Mouse (Mus musculus): Measurements from ENCODE around the gene Bves. TPM values are rescaled to one million over a fixed set of nuclear protein-coding genes. Genes with fewer than 3 reads are reported as not detected.
"Not testable (repeated sequence)": the region's sequence is repeated elsewhere in the genome, so short reads cannot be mapped to it uniquely, and the experiment has no call there.

Bves gene
- polyA plus RNA-seq, 1 experiment from 2014 or later, result 2.5 TPM

DNA sequence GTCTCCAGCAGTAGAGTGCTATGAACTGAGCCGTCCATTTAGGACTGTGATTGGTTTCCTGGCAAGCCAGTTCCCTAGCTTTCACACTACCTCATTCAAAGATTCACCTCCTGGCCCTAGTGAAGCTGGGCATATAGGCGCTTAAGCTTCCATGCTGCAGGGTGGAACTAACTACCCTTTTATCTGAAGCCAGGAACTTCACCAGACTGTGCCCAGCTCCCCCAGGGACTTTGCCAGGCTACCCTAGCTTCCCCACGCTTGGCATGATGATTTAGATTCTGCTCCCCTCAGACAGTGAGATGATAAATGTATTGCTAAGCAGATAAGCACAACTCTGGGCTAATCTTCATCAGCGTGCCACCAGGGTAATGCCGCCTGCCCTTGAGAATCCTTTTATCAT is 24.4 kb upstream of the Bves start:
- 0 out of 2 replicates have a peak overlapping the region, but pooled peaks have one; percentile 39 for H3K27ac ChIP-seq (replicated peaks)
- no peaks in the 10 kb centered on the region for H3K27me3 ChIP-seq
- H3K4me1 ChIP-seq, result no peaks in the 10 kb centered on the region
- no peak overlapping the region for H3K4me2 ChIP-seq (replicated peaks)
- H3K4me3 ChIP-seq (replicated peaks), result no peak overlapping the region
- no peaks in the 10 kb centered on the region for H3K9me3 ChIP-seq (replicated peaks)
- no peaks in the 10 kb centered on the region for H3K36me3 ChIP-seq
- no peak for ATAC-seq (ENCODE audit: insufficient number of reproducible peaks, low FRiP score, low TSS enrichment, low read depth)
- H3K9ac ChIP-seq, result no peak overlapping the region
- WGBS, result 86% methylated on average over 5 of the region's 5 CpGs

- H3K4me3 ChIP-seq (replicated peaks), result no peak overlapping the region
- H3K27ac ChIP-seq (replicated peaks), result no peak overlapping the region
- peak; percentile 63 for ATAC-seq (ENCODE audit: insufficient number of reproducible peaks, low FRiP score, low TSS enrichment, low read depth)
Observed at GRCm38 (mm10) chr10:45311624-45312023, 23.9 kb upstream of the Bves start.

GRCm38 (mm10) chr10:45314865-45315264 is 20.7 kb upstream of the Bves start:
- H3K4me1 ChIP-seq, result no peaks in the 10 kb centered on the region
- H3K27me3 ChIP-seq, result no peaks in the 10 kb centered on the region
- no peaks in the 10 kb centered on the region for H3K9me3 ChIP-seq (replicated peaks)
- 75% methylated on average over 16 of the region's 16 CpGs for WGBS
- no peaks in the 10 kb centered on the region for H3K36me3 ChIP-seq
- H3K4me2 ChIP-seq (replicated peaks), result no peak overlapping the region
- no peak overlapping the region for H3K9ac ChIP-seq
- no peak overlapping the region for H3K27ac ChIP-seq (replicated peaks)
- no peak overlapping the region for H3K4me3 ChIP-seq (replicated peaks)
- no peak for ATAC-seq (ENCODE audit: insufficient number of reproducible peaks, low FRiP score, low TSS enrichment, low read depth)

More at GRCm38 (mm10) chr10:45311624-45312023, 23.9 kb upstream of the Bves start:
- Histone ChIP-seq H3K4me1 (no peaks in the 10 kb centered on the region), H3K9me3 (replicated peaks) (no peaks in the 10 kb centered on the region), H3K9ac (no peak overlapping the region), H3K27me3 (no peaks in the 10 kb centered on the region), H3K36me3 (no peaks in the 10 kb centered on the region), H3K4me2 (replicated peaks) (no peak overlapping the region)
- WGBS, result 57% methylated on average over 7 of the region's 7 CpGs

DNA sequence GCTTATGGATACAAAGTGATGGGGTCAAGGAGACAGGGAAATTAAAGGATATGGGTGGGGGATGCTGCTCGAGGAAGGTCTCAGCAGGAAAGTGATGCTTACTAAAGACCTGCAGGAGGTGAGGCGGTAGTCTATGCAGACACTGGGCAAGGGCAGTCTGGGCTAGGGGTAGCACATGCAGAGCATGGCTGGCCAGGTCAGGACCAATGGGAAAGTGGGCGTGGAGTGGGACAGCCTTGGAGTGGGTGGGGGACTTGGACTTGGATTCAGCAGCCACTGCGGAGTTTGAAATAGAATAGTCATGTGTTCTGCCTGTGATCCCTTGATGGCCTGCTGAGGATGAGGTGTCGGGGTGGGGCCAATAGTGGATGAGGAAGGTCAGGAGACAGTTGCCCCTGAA is 16.6 kb upstream of the Bves start:
- no peak for ATAC-seq (ENCODE audit: insufficient number of reproducible peaks, low FRiP score, low TSS enrichment, low read depth)
- H3K4me2 ChIP-seq (replicated peaks), result no peak overlapping the region
- H3K4me3 ChIP-seq (replicated peaks), result no peak overlapping the region
- 77% methylated on average over 5 of the region's 5 CpGs for WGBS
- H3K9ac ChIP-seq, result no peak overlapping the region
- H3K4me1 ChIP-seq, result no peaks in the 10 kb centered on the region
- no peaks in the 10 kb centered on the region for H3K27me3 ChIP-seq
- H3K27ac ChIP-seq (replicated peaks), result no peak overlapping the region
- no peaks in the 10 kb centered on the region for H3K9me3 ChIP-seq (replicated peaks)
- H3K36me3 ChIP-seq, result no peaks in the 10 kb centered on the region

GRCm38 (mm10) chr10:45320296-45320695 is 15.3 kb upstream of the Bves start:
- WGBS, result 70% methylated on average over 3 of the region's 3 CpGs
- Histone ChIP-seq H3K27ac (replicated peaks) (no peak overlapping the region), H3K4me2 (replicated peaks) (no peak overlapping the region), H3K36me3 (no peaks in the 10 kb centered on the region), H3K9me3 (replicated peaks) (no peaks in the 10 kb centered on the region), H3K4me1 (no peaks in the 10 kb centered on the region), H3K9ac (no peak overlapping the region), H3K4me3 (replicated peaks) (no peak overlapping the region), H3K27me3 (no peaks in the 10 kb centered on the region)
- no peak for ATAC-seq (ENCODE audit: insufficient number of reproducible peaks, low FRiP score, low TSS enrichment, low read depth)

DNA sequence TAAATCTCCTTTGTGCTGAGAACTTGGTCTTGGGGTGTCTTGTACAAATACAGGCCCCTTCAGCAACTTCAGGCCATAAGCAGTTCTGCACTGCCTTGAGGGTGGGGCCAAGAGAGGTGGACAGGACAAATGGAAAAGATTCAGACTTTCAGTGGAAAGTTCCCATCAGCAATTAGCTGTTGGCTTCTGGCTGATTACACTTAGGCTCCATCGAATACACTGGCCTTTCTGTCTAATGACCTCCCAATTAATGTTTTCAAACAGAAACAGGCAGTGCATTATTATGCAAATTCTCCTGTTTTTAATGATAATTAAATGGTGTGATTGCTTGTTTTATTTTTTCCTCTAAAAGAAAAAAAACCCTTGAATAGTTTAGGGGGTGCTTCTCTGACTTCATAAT is 11.4 kb upstream of the Bves start:
- H3K4me1 ChIP-seq, result no peaks in the 10 kb centered on the region
- H3K4me2 ChIP-seq (replicated peaks), result no peak overlapping the region
- no peaks in the 10 kb centered on the region for H3K9me3 ChIP-seq (replicated peaks)
- H3K9ac ChIP-seq, result no peak overlapping the region
- no peak overlapping the region for H3K27ac ChIP-seq (replicated peaks)
- H3K36me3 ChIP-seq, result no peaks in the 10 kb centered on the region
- H3K27me3 ChIP-seq, result no peaks in the 10 kb centered on the region
- WGBS, result 65% methylated on average over 1 of the region's 1 CpGs
- ATAC-seq (ENCODE audit: insufficient number of reproducible peaks, low FRiP score, low TSS enrichment, low read depth), result no peak
- no peak overlapping the region for H3K4me3 ChIP-seq (replicated peaks)

GRCm38 (mm10) chr10:45328196-45329000 is 7.2 kb upstream of the Bves start:
- Histone ChIP-seq H3K36me3 (no peaks in the 10 kb centered on the region), H3K27ac (replicated peaks) (no peak overlapping the region), H3K9ac (no peak overlapping the region), H3K4me3 (replicated peaks) (no peak overlapping the region), H3K9me3 (replicated peaks) (no peaks in the 10 kb centered on the region), H3K4me2 (replicated peaks) (no peak overlapping the region), H3K4me1 (no peaks in the 10 kb centered on the region), H3K27me3 (no peaks in the 10 kb centered on the region)
- 64% methylated on average over 7 of the region's 7 CpGs for WGBS
- ATAC-seq (ENCODE audit: insufficient number of reproducible peaks, low FRiP score, low TSS enrichment, low read depth), result no peak

GRCm38 (mm10) chr10:45334925-45335324 is 647 bp upstream of the Bves start:
- Histone ChIP-seq H3K27ac (replicated peaks) (no peak overlapping the region), H3K27me3 (peaks cover 26% of the 10 kb centered on the region), H3K4me1 (0 out of 2 replicates have a peak, but pooled peaks cover 4% of the 10 kb centered on the region), H3K36me3 (no peaks in the 10 kb centered on the region), H3K9ac (no peak overlapping the region), H3K4me2 (replicated peaks) (peak overlapping the region; percentile 91), H3K9me3 (replicated peaks) (no peaks in the 10 kb centered on the region), H3K4me3 (replicated peaks) (peak overlapping the region; percentile 59)
- 23% methylated on average over 7 of the region's 7 CpGs for WGBS
- ATAC-seq (ENCODE audit: insufficient number of reproducible peaks, low FRiP score, low TSS enrichment, low read depth), result no peak

DNA sequence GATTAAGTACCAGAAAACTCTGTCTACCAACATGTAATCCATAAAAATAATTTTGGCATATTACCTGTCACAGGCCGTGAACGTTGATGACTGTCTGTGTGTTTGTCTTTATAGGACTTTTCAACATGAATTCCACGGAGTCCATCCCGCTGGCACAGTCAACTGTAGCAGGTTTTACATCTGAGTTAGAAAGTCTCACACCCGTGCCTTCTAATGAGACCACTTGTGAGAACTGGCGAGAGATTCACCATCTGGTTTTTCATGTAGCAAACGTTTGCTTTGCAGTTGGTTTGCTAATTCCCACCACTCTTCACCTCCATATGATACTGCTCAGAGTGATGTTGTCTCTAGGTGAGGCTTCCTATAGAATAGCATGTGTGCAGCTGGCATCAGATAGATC is 3.5 kb downstream of the Bves start:
- Histone ChIP-seq H3K9ac (no peak overlapping the region), H3K4me2 (replicated peaks) (no peak overlapping the region), H3K4me3 (replicated peaks) (no peak overlapping the region), H3K27me3 (peaks cover 23% of the 10 kb centered on the region), H3K4me1 (0 out of 2 replicates have a peak, but pooled peaks cover 4% of the 10 kb centered on the region), H3K27ac (replicated peaks) (no peak overlapping the region), H3K9me3 (replicated peaks) (no peaks in the 10 kb centered on the region), H3K36me3 (no peaks in the 10 kb centered on the region)
- no peak for ATAC-seq (ENCODE audit: insufficient number of reproducible peaks, low FRiP score, low TSS enrichment, low read depth)
- WGBS, result 71% methylated on average over 7 of the region's 7 CpGs

DNA sequence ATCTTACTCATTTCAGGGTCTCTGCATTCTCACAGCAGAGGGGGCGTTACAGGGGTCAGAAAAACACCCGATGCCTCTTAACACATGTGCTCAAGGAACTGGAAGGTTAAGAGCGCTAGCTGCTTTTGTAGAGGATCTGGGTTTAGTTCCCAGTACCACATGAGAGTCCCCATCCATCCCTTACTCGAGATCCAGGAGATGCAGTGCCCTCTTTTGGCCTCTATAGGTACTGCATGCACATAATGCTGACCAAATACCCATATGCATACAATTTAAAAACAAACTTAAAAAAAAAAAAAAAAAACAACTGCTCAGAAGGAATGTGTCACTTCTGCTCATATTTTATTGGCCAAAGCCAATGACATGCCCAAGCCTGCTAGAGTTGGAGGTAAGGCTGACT is 8.8 kb downstream of the Bves start:
- Histone ChIP-seq H3K27ac (replicated peaks) (no peak overlapping the region), H3K27me3 (no peaks in the 10 kb centered on the region), H3K4me1 (no peaks in the 10 kb centered on the region), H3K36me3 (no peaks in the 10 kb centered on the region), H3K4me2 (replicated peaks) (no peak overlapping the region), H3K9ac (no peak overlapping the region), H3K9me3 (replicated peaks) (no peaks in the 10 kb centered on the region), H3K4me3 (replicated peaks) (no peak overlapping the region)
- WGBS, result 83% methylated on average over 4 of the region's 4 CpGs
- ATAC-seq (ENCODE audit: insufficient number of reproducible peaks, low FRiP score, low TSS enrichment, low read depth), result no peak

DNA sequence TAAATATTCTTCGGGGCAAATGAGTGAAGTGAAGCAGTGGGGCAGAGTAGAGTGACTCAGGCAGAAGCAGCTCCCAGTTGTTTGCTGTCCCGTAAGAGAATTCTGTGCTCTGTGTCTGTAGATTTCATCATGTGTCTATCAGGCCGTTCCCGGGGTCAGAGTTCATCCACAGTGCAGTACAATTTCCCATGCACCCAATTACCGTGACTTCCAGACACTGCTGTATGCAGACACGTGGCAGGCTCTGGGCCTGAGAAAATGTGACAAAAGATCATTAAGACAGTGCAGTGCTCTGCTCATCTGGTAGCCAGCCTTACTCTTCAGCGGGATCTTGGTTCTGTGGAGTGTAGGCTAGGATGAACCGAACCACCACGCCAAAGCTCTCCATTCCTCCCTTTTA is 9.6 kb downstream of the Bves start:
- Histone ChIP-seq H3K36me3 (no peaks in the 10 kb centered on the region), H3K9me3 (replicated peaks) (no peaks in the 10 kb centered on the region), H3K27me3 (no peaks in the 10 kb centered on the region), H3K9ac (no peak overlapping the region), H3K4me2 (replicated peaks) (no peak overlapping the region), H3K4me3 (replicated peaks) (no peak overlapping the region), H3K27ac (replicated peaks) (no peak overlapping the region), H3K4me1 (no peaks in the 10 kb centered on the region)
- ATAC-seq (ENCODE audit: insufficient number of reproducible peaks, low FRiP score, low TSS enrichment, low read depth), result no peak
- WGBS, result 69% methylated on average over 9 of the region's 9 CpGs

- 87% methylated on average over 3 of the region's 3 CpGs for WGBS
- H3K27me3 ChIP-seq, result not testable (repeated sequence)
Observed at GRCm38 (mm10) chr10:45348143-45348542, 12.6 kb downstream of the Bves start.

More at GRCm38 (mm10) chr10:45348143-45348542, 12.6 kb downstream of the Bves start:
- ATAC-seq (ENCODE audit: insufficient number of reproducible peaks, low FRiP score, low TSS enrichment, low read depth); H3K9ac ChIP-seq; H3K9me3 ChIP-seq (replicated peaks); H3K4me1 ChIP-seq; H3K36me3 ChIP-seq; H3K4me2 ChIP-seq (replicated peaks); H3K4me3 ChIP-seq (replicated peaks); H3K27ac ChIP-seq (replicated peaks): not testable (repeated sequence)
